Mouse (Mus musculus) CH12.LX (cell line): ENCODE measurements at regions not wholly inside any gene's neighbourhood (a gene's known extent, or its start where the extent isn't known, plus 50 kb on each side); places are given as distances from the start of the nearest gene placed in this dataset.

ENCODE experiments used
- DNase-seq: peaks from one replicate; pipeline ENCODE4 v3.0.0-alpha.2; 2013; ENCODE audit errors: extremely low read depth
- H3K27ac ChIP-seq: 2 replicates; pipeline ENCODE4 v1.5.1; 2012; ENCODE audit warnings: low read depth, mild to moderate bottlenecking, control low read depth, moderate library complexity; ENCODE audit not compliant: insufficient read depth
- H3K27me3 ChIP-seq: replicated peaks from 2 replicates; pipeline ENCODE3; 2012; ENCODE audit warnings: inconsistent platforms
- H3K36me3 ChIP-seq, 2 experiments: replicated peaks in 1 of 2; 2 replicates each; pipeline versions ENCODE3 to v1.6.1; 2012; ENCODE audit warnings: inconsistent platforms in 1 of 2, low read length in 1 of 2, mild to moderate bottlenecking in 1 of 2, mixed read lengths in 1 of 2, moderate library complexity in 1 of 2; ENCODE audit not compliant: control insufficient read depth in 1 of 2, insufficient read depth in 1 of 2
- H3K4me1 ChIP-seq, 2 experiments: 2 replicates each; pipeline ENCODE4 v1.6.1; 2012; ENCODE audit warnings: inconsistent platforms in 1 of 2, moderate library complexity in 1 of 2; ENCODE audit not compliant: insufficient read depth in 2 of 2, control insufficient read depth in 1 of 2
- H3K4me2 ChIP-seq: 2 replicates; pipeline ENCODE4 v1.6.1; 2012; ENCODE audit warnings: low read depth, mild to moderate bottlenecking, control low read depth; ENCODE audit not compliant: poor library complexity, insufficient read depth, severe bottlenecking
- H3K4me3 ChIP-seq, 3 experiments: fragments of 150-350 bp in 1 of 3; sonication (generic) in 1 of 3; replicated peaks in 1 of 3; 2 replicates each; pipeline versions ENCODE3 to v1.5.1; 2011 to 2012; ENCODE audit warnings: low read depth in 2 of 3, low read length in 2 of 3, mild to moderate bottlenecking in 2 of 3, moderate library complexity in 2 of 3, control low read depth in 1 of 3, improper control_type of control experiment in 1 of 3, inconsistent platforms in 1 of 3, mixed read lengths in 1 of 3; ENCODE audit not compliant: poor library complexity in 1 of 3
- H3K79me2 ChIP-seq: replicated peaks from 2 replicates; pipeline ENCODE4 v1.6.1; 2012; ENCODE audit warnings: mild to moderate bottlenecking, moderate library complexity; ENCODE audit not compliant: control insufficient read depth, poor library complexity, insufficient read depth, severe bottlenecking; ENCODE audit errors: extremely low read depth
- H3K9ac ChIP-seq: 2 replicates; pipeline ENCODE4 v1.6.1; 2012; ENCODE audit warnings: low read depth, mild to moderate bottlenecking, control low read depth, moderate library complexity; ENCODE audit not compliant: insufficient read depth
- H3K9me3 ChIP-seq: replicated peaks from 2 replicates; pipeline ENCODE3; 2012; ENCODE audit warnings: low read length, inconsistent platforms, mixed read lengths
- CHD1 ChIP-seq: IDR thresholded peaks from 2 replicates; pipeline ENCODE4 v1.6.1; 2012; ENCODE audit warnings: low read depth, low read length, improper control_type of control experiment, inconsistent platforms
- CHD2 ChIP-seq: IDR thresholded peaks from 2 replicates; pipeline ENCODE4 v1.6.1; 2011; ENCODE audit warnings: low read length, improper control_type of control experiment
- CTCF ChIP-seq, 2 experiments: IDR thresholded peaks in 1 of 2; conservative IDR thresholded peaks in 1 of 2; 2 replicates each; pipeline ENCODE4 v1.5.1; 2011 to 2012; ENCODE audit warnings: low read depth in 2 of 2, low read length in 2 of 2, improper control_type of control experiment in 1 of 2, inconsistent platforms in 1 of 2, mild to moderate bottlenecking in 1 of 2, moderate library complexity in 1 of 2
- E2F4 ChIP-seq: IDR thresholded peaks from 2 replicates; pipeline ENCODE4 v1.6.1; 2011; ENCODE audit warnings: low read depth, low read length, improper control_type of control experiment; ENCODE audit not compliant: insufficient replicate concordance
- ELF1 ChIP-seq: IDR thresholded peaks from 2 replicates; pipeline ENCODE4 v1.6.1; 2014; ENCODE audit warnings: low read depth, mild to moderate bottlenecking, inconsistent platforms, low read length, improper control_type of control experiment
- EP300 ChIP-seq: IDR thresholded peaks from 2 replicates; pipeline ENCODE4 v1.6.1; 2011; ENCODE audit warnings: low read length, improper control_type of control experiment
- ETS1 ChIP-seq: conservative IDR thresholded peaks from 2 replicates; pipeline ENCODE4 v1.6.1; 2012; ENCODE audit warnings: low read depth, mild to moderate bottlenecking, inconsistent platforms, low read length, improper control_type of control experiment, moderate library complexity
- GABPA ChIP-seq: IDR thresholded peaks from 2 replicates; pipeline ENCODE4 v1.6.1; 2012; ENCODE audit warnings: low read depth, low read length, improper control_type of control experiment, inconsistent platforms; ENCODE audit not compliant: insufficient replicate concordance
- HCFC1 ChIP-seq: IDR thresholded peaks from 2 replicates; pipeline ENCODE4 v1.6.1; 2012; ENCODE audit warnings: low read depth, mild to moderate bottlenecking, inconsistent platforms, low read length, improper control_type of control experiment
- JUND ChIP-seq: conservative IDR thresholded peaks from 2 replicates; pipeline ENCODE4 v1.6.1; 2011; ENCODE audit warnings: low read depth, low read length, improper control_type of control experiment
- KAT2A ChIP-seq: IDR thresholded peaks from 2 replicates; pipeline ENCODE4 v1.6.1; 2012; ENCODE audit warnings: low read length, improper control_type of control experiment, inconsistent platforms; ENCODE audit not compliant: insufficient replicate concordance
- MAFK ChIP-seq: IDR thresholded peaks from 2 replicates; pipeline ENCODE4 v1.6.1; 2011; ENCODE audit warnings: low read length, improper control_type of control experiment; ENCODE audit not compliant: insufficient replicate concordance
- MAZ ChIP-seq: IDR thresholded peaks from 2 replicates; pipeline ENCODE4 v1.6.1; 2012; ENCODE audit warnings: low read depth, mild to moderate bottlenecking, inconsistent platforms, low read length, improper control_type of control experiment, moderate library complexity
- NELFE ChIP-seq: IDR thresholded peaks from 2 replicates; pipeline ENCODE4 v1.6.1; 2011; ENCODE audit warnings: low read depth, low read length, improper control_type of control experiment
- NRF1 ChIP-seq: IDR thresholded peaks from 2 replicates; pipeline ENCODE4 v1.6.1; 2014; ENCODE audit warnings: low read depth, mild to moderate bottlenecking, inconsistent platforms, low read length, improper control_type of control experiment, moderate library complexity
- RAD21 ChIP-seq: IDR thresholded peaks from 2 replicates; pipeline ENCODE4 v1.6.1; 2011; ENCODE audit warnings: low read depth, mild to moderate bottlenecking, low read length, improper control_type of control experiment, moderate library complexity
- SIN3A ChIP-seq: IDR thresholded peaks from 2 replicates; pipeline ENCODE4 v1.6.1; 2012; ENCODE audit warnings: low read length, improper control_type of control experiment, inconsistent platforms
- SMC3 ChIP-seq: IDR thresholded peaks from 2 replicates; pipeline ENCODE4 v1.6.1; 2011; ENCODE audit warnings: low read depth, low read length, improper control_type of control experiment
- TBP ChIP-seq: conservative IDR thresholded peaks from 2 replicates; pipeline ENCODE4 v1.6.1; 2011; ENCODE audit warnings: low read depth, low read length, improper control_type of control experiment
- TCF12 ChIP-seq: IDR thresholded peaks from 2 replicates; pipeline ENCODE4 v1.6.1; 2014; ENCODE audit warnings: low read depth, mild to moderate bottlenecking, inconsistent platforms, low read length, improper control_type of control experiment
- UBTF ChIP-seq: IDR thresholded peaks from 2 replicates; pipeline ENCODE4 v1.6.1; 2012; ENCODE audit warnings: low read depth, mild to moderate bottlenecking, inconsistent platforms, low read length, improper control_type of control experiment, moderate library complexity
- USF2 ChIP-seq: conservative IDR thresholded peaks from 2 replicates; pipeline ENCODE4 v1.6.1; 2011; ENCODE audit warnings: low read depth, low read length, improper control_type of control experiment
- ZC3H11A ChIP-seq: IDR thresholded peaks from 2 replicates; pipeline ENCODE4 v1.6.1; 2012; ENCODE audit warnings: low read depth, mild to moderate bottlenecking, inconsistent platforms, low read length, improper control_type of control experiment
- ZKSCAN1 ChIP-seq: IDR thresholded peaks from 2 replicates; pipeline ENCODE4 v1.6.1; 2012; ENCODE audit warnings: low read depth, inconsistent platforms, low read length, improper control_type of control experiment, borderline replicate concordance
- ZMIZ1 ChIP-seq: IDR thresholded peaks from 2 replicates; pipeline ENCODE4 v1.6.1; 2012; ENCODE audit warnings: low read depth, mild to moderate bottlenecking, inconsistent platforms, low read length, improper control_type of control experiment
- ZNF384 ChIP-seq: IDR thresholded peaks from 2 replicates; pipeline ENCODE4 v1.6.1; 2012; ENCODE audit warnings: low read depth, low read length, improper control_type of control experiment, inconsistent platforms
- dilution Hi-C: fragments of 300-500 bp; cut with MboI; formaldehyde crosslinking; loops from 2 replicates; pipeline ENCODE4 v1.14.3; 2020; ENCODE audit warnings: low sequenced_read_pairs; ENCODE audit not compliant: extremely low pct_unique_long_range_greater_than_20kb, extremely low pct_ligation_motif_present
- in situ Hi-C: fragments of 300-500 bp; cut with MboI; formaldehyde crosslinking; loops from 3 replicates; pipeline ENCODE4 v1.14.3; 2019; ENCODE audit warnings: low sequenced_read_pairs, low pct_ligation_motif_present, low pct_unique_long_range_greater_than_20kb, mixed read lengths

DNA sequence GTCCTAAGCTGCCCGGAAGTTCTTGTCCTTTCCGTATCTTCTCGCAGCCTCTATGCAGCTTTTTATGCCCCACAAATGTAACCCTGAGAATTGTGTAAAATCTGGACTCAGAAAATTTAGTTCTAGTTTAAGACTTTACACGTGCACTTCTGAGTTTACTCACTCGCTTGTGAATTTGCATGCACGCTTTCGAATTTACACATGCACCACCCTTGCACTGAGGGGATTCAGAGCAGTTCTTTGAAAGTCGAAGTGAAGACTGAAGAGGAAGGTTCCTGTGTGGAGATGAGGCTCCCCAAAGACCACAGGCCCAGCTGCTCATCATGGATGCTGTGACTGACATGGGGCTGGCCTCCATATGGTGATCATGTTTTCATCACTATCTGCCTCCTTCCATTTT lies 89.2 kb upstream of the Sox5 start (continued):
- TF ChIP-seq KAT2A (no peak), ELF1 (no peak), RAD21 (no peak), TBP (no peak), MAZ (no peak), USF2 (no peak), NELFE (no peak), NRF1 (no peak), GABPA (no peak)

DNA sequence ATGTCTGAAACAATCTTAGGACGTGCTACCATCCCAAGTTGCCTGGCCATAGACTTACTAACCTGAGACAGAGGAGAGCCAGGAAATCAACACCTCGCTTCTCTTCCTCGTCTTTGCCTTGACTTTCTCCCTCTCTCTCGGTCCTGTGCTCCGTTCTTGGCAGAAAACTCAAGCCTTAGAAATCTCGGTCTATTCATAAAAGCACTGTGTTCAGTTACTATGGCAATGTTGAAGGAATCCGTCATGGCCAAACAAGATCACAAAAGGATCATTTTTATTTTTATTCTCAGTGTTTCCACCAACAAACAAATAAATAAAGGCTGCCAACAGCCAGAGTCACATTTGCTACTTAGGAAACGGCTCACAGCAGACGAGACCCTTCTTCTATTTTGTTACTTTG lies 85.6 kb upstream of the Sox5 start:
- in situ Hi-C loops = no loop called here
- peaks cover 8% of the 10 kb centered on the region for H3K9me3 ChIP-seq
- dilution Hi-C loops = no loop called here
- peaks cover 0 to 18% of the 10 kb centered on the region in 2 experiments; a peak in 2 of 4 replicates for H3K4me1 ChIP-seq
- DNase-seq = no peak
- H3K4me2 ChIP-seq = no peak overlapping the region
- no peak for TF ChIP-seq CHD2
- no peak for TF ChIP-seq ZKSCAN1
- no peak for TF ChIP-seq CHD1
- no peak for TF ChIP-seq TBP
- TF ChIP-seq ZMIZ1 = no peak
- TF ChIP-seq E2F4 = no peak
- no peak for TF ChIP-seq NELFE
- no peak for TF ChIP-seq SIN3A
- TF ChIP-seq SMC3 = no peak
- no peak for TF ChIP-seq MAFK
- TF ChIP-seq EP300 = no peak
- no peak for TF ChIP-seq ELF1
- no peak for TF ChIP-seq UBTF
- no peak for TF ChIP-seq CTCF (conservative IDR thresholded peaks at IDR 0.05 in 1 of 2, IDR thresholded peaks at IDR 0.05 in 1 of 2; ENCODE audit: low read depth in 2 of 2, low read length in 2 of 2)
- no peak for TF ChIP-seq ETS1
- H3K79me2 ChIP-seq = no peaks in the 10 kb centered on the region
- no peak overlapping the region for H3K9ac ChIP-seq
- H3K4me3 ChIP-seq = no peak overlapping the region
- no peaks in the 10 kb centered on the region for H3K27me3 ChIP-seq
- H3K27ac ChIP-seq = no peak overlapping the region
- no peaks in the 10 kb centered on the region for H3K36me3 ChIP-seq

DNA sequence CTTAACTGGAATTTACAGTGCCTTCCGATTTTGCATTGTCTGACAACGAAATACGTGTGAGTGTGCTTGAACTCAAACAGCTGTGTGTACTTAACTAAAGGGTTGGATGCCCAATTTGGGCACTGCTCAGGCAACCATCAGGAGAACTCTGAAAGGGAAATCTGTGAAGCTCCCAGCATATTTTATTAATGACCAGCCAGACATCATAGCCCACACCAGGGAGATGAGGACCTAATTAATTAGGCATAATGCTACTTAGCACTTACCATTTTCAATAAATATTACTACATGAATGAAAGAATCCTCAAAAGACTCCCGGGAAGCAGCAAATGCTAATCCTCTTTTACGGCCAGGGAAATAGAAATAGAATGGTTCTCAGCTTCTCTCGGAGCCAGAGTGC lies 82.2 kb upstream of the Sox5 start:
- Histone ChIP-seq H3K27ac (no peak overlapping the region), H3K36me3 (no peaks in the 10 kb centered on the region), H3K4me1 (no peaks in the 10 kb centered on the region)
- TF ChIP-seq CHD2 (no peak), ZNF384 (no peak), HCFC1 (no peak), JUND (no peak), ZC3H11A (no peak), TCF12 (no peak)
- TF ChIP-seq, all 38 proteins: peak for 0
- Histone ChIP-seq H3K4me3 (no peak overlapping the region), H3K27me3 (no peaks in the 10 kb centered on the region), H3K9ac (no peak overlapping the region), H3K4me2 (no peak overlapping the region), H3K9me3 (no peaks in the 10 kb centered on the region), H3K79me2 (no peaks in the 10 kb centered on the region)
- dilution Hi-C loops = no loop called here
- DNase-seq = no peak
- in situ Hi-C loops = no loop called here
